Mouse (Mus musculus): ENCODE measurements at regions not wholly inside any gene's neighbourhood (a gene's known extent, or its start where the extent isn't known, plus 50 kb on each side); places are given as distances from the start of the nearest gene placed in this dataset.

DNA sequence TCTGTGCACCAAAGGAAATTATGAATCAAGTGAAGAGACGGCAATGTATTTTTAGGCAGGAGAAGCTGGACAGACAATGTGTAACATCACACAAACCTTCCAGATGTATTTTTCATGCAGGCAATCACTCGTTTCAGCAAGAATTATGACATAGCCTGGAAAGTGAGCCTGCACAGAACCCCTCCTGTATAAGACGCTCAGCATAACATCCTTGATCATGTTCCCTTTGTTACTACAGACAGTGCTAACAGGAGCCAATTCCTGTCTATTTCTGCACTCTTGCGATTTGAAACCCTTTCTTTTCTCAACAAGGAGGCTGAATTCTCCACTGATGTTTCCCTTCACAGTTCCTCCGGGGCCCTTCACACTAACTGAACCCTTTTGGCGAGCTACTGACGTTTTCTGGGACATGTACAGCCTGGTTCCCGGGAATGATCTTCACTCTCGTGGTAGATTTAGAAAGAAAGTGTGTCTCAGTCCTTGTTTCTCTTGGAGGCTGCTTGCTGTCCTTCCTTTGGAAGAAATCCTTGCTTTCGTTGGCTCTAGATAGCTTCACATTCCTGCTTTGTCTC, 243.9 kb upstream of the Sel1l start:
- no peak overlapping the region for H3K9ac ChIP-seq (replicated peaks; ENCODE audit: low read length)
- no peak overlapping the region for H3K27ac ChIP-seq (replicated peaks; ENCODE audit: low read depth, low read length)
- H3K4me2 ChIP-seq (ENCODE audit: low read depth, low read length) = no peak overlapping the region
- DNase-seq (ENCODE audit: low spot score) (no peak), ATAC-seq (replicated peaks; ENCODE audit: insufficient number of reproducible peaks, low FRiP score, low TSS enrichment, low read depth) (no peak)
- H3K9me3 ChIP-seq (replicated peaks; ENCODE audit: control insufficient read depth, low read length) = no peaks in the 10 kb centered on the region
- no peak overlapping the region for H3K4me3 ChIP-seq (ENCODE audit: low read depth, low read length)
- WGBS = 81% methylated on average over 10 of the region's 10 CpGs
- H3K4me1 ChIP-seq (ENCODE audit: control insufficient read depth, insufficient read depth, low read length) = no peaks in the 10 kb centered on the region
- no peaks in the 10 kb centered on the region for H3K36me3 ChIP-seq (replicated peaks; ENCODE audit: control insufficient read depth, insufficient read depth, low read depth, low read length)
- no peaks in the 10 kb centered on the region for H3K27me3 ChIP-seq (ENCODE audit: control insufficient read depth, insufficient read depth, low read length)

DNA sequence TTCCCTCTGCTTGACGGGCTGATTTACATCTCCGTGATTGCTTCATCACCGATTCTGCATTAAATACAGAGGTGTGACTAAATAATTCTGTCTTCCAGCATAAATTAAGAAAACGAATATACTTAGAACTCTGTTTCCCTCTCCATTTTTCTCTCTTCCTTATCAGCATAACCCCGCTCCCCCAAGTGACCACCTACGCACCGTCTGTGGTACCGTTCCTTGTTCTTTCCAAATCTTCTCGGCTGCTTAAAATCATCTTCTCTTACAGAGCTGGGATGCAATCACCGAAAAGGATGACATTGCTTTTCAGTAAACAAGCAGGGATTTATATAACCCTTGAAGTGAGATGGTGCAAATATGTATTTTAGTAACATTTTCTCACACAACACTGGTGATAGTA, 224.3 kb upstream of the Sel1l start:
- DNase-seq (ENCODE audit: low spot score) = no peak
- no peaks in the 10 kb centered on the region for H3K27me3 ChIP-seq (ENCODE audit: control insufficient read depth, insufficient read depth, low read length)
- H3K4me1 ChIP-seq (ENCODE audit: control insufficient read depth, insufficient read depth, low read length) = no peaks in the 10 kb centered on the region
- no peak overlapping the region for H3K9ac ChIP-seq (replicated peaks; ENCODE audit: low read length)
- no peak overlapping the region for H3K27ac ChIP-seq (replicated peaks; ENCODE audit: low read depth, low read length)
- ATAC-seq (replicated peaks; ENCODE audit: insufficient number of reproducible peaks, low FRiP score, low TSS enrichment, low read depth) = no peak
- H3K36me3 ChIP-seq (replicated peaks; ENCODE audit: control insufficient read depth, insufficient read depth, low read depth, low read length) = no peaks in the 10 kb centered on the region
- no peak overlapping the region for H3K4me2 ChIP-seq (ENCODE audit: low read depth, low read length)
- no peak overlapping the region for H3K4me3 ChIP-seq (ENCODE audit: low read depth, low read length)
- 90% methylated on average over 10 of the region's 10 CpGs for WGBS
- no peaks in the 10 kb centered on the region for H3K9me3 ChIP-seq (replicated peaks; ENCODE audit: control insufficient read depth, low read length)

DNA sequence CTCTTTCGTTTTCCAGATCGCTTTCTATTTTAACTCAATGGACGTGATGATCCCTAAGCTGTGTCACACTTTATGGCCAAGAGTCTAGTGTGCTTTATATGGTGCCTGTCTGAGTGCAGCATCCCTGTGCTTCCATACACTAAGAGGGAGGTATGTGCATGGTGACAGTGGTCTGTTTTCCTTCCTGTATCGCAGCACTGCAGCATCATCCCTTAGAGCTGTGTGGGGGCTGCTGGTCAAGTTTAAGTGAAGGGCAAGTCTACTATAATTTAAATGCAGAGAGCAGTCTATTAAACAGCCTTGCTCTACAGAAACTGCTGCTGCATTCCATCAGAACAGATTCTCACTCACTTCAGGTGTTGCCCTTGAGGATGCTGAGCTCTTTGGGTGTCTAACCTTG, 213.8 kb upstream of the Sel1l start:
- Histone ChIP-seq H3K4me1 (ENCODE audit: control insufficient read depth, insufficient read depth, low read length) (no peaks in the 10 kb centered on the region), H3K9me3 (replicated peaks; ENCODE audit: control insufficient read depth, low read length) (no peaks in the 10 kb centered on the region), H3K36me3 (replicated peaks; ENCODE audit: control insufficient read depth, insufficient read depth, low read depth, low read length) (no peaks in the 10 kb centered on the region), H3K9ac (replicated peaks; ENCODE audit: low read length) (no peak overlapping the region), H3K4me2 (ENCODE audit: low read depth, low read length) (no peak overlapping the region), H3K27me3 (ENCODE audit: control insufficient read depth, insufficient read depth, low read length) (no peaks in the 10 kb centered on the region), H3K4me3 (ENCODE audit: low read depth, low read length) (no peak overlapping the region), H3K27ac (replicated peaks; ENCODE audit: low read depth, low read length) (no peak overlapping the region)
- no peak for ATAC-seq (replicated peaks; ENCODE audit: insufficient number of reproducible peaks, low FRiP score, low TSS enrichment, low read depth)
- 75% methylated on average over 4 of the region's 4 CpGs for WGBS
- no peak for DNase-seq (ENCODE audit: low spot score)

DNA sequence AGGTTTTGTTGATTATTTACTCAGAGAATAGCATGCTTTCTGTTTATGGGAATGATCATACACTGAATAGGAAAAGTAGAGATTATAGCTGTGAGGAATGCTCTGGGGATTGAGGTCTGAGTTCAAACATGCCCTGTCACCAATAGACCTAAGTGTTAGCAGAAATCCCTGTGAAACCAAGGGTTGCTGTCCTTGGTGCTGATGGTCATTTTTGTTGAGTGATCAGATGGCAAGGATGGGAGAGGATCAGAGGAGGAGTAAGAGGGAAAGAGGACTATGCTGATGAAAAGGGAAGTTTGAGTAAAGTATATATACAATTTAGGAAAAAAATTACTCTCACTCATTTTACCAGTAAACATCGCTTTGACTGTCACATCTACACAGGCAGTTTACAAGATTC, 191.5 kb upstream of the Sel1l start:
- no peaks in the 10 kb centered on the region for H3K27me3 ChIP-seq (ENCODE audit: control insufficient read depth, insufficient read depth, low read length)
- H3K27ac ChIP-seq (replicated peaks; ENCODE audit: low read depth, low read length) = no peak overlapping the region
- no peak overlapping the region for H3K4me3 ChIP-seq (ENCODE audit: low read depth, low read length)
- no peaks in the 10 kb centered on the region for H3K4me1 ChIP-seq (ENCODE audit: control insufficient read depth, insufficient read depth, low read length)
- H3K36me3 ChIP-seq (replicated peaks; ENCODE audit: control insufficient read depth, insufficient read depth, low read depth, low read length) = no peaks in the 10 kb centered on the region
- no peak overlapping the region for H3K4me2 ChIP-seq (ENCODE audit: low read depth, low read length)
- no peaks in the 10 kb centered on the region for H3K9me3 ChIP-seq (replicated peaks; ENCODE audit: control insufficient read depth, low read length)
- no peak for ATAC-seq (replicated peaks; ENCODE audit: insufficient number of reproducible peaks, low FRiP score, low TSS enrichment, low read depth)
- peak; percentile 84 for DNase-seq (ENCODE audit: low spot score)
- 69% methylated on average over 1 of the region's 1 CpGs for WGBS
- no peak overlapping the region for H3K9ac ChIP-seq (replicated peaks; ENCODE audit: low read length)

DNA sequence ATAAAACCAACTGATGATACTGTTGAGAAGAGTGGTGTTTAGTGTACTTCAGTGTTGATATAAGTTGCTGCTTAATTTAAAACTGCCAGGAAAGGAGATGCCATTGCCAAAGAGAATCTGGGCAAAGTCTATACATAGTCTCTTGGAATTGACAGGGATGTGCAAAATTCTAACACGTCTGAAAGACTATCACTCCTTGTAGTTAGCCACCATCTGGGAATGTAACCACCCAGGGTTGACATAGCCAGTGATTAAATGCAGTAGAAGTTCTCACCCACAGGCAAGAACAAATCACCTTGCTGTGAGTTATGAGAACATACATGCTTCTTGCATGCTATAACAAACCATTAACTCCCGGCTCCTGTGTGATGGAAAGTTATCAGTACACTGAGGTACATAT, 180.2 kb upstream of the Sel1l start:
- Histone ChIP-seq H3K27me3 (ENCODE audit: control insufficient read depth, insufficient read depth, low read length) (no peaks in the 10 kb centered on the region), H3K9me3 (replicated peaks; ENCODE audit: control insufficient read depth, low read length) (no peaks in the 10 kb centered on the region), H3K4me3 (ENCODE audit: low read depth, low read length) (no peak overlapping the region), H3K36me3 (replicated peaks; ENCODE audit: control insufficient read depth, insufficient read depth, low read depth, low read length) (no peaks in the 10 kb centered on the region), H3K4me1 (ENCODE audit: control insufficient read depth, insufficient read depth, low read length) (no peaks in the 10 kb centered on the region), H3K4me2 (ENCODE audit: low read depth, low read length) (no peak overlapping the region), H3K9ac (replicated peaks; ENCODE audit: low read length) (no peak overlapping the region), H3K27ac (replicated peaks; ENCODE audit: low read depth, low read length) (no peak overlapping the region)
- ATAC-seq (replicated peaks; ENCODE audit: insufficient number of reproducible peaks, low FRiP score, low TSS enrichment, low read depth) (no peak), DNase-seq (ENCODE audit: low spot score) (no peak)
- WGBS = 88% methylated on average over 2 of the region's 2 CpGs

DNA sequence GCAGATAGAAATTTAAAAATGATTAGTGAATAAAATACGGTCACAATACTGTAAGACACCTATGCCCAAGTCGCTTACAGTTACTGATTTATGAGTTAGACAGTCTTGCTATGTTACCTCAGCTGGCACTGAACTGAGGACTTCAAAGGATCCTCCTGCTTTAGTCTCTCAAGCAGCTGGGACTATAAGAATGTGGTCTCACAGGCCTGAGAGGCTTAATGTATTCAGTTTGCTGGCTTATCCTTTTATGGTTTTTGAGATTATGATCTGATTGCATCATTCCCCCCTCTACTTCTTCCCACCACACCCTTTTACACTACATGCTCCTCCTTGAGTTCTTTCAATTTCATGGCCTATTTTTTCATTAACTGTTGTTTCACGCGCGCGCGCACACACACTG, 179.4 kb upstream of the Sel1l start:
- H3K36me3 ChIP-seq (replicated peaks; ENCODE audit: control insufficient read depth, insufficient read depth, low read depth, low read length) = no peaks in the 10 kb centered on the region
- H3K27ac ChIP-seq (replicated peaks; ENCODE audit: low read depth, low read length) = no peak overlapping the region
- H3K4me1 ChIP-seq (ENCODE audit: control insufficient read depth, insufficient read depth, low read length) = no peaks in the 10 kb centered on the region
- no peak overlapping the region for H3K9ac ChIP-seq (replicated peaks; ENCODE audit: low read length)
- 95% methylated on average over 7 of the region's 7 CpGs for WGBS
- DNase-seq (ENCODE audit: low spot score) = no peak
- H3K4me2 ChIP-seq (ENCODE audit: low read depth, low read length) = no peak overlapping the region
- H3K9me3 ChIP-seq (replicated peaks; ENCODE audit: control insufficient read depth, low read length) = no peaks in the 10 kb centered on the region
- ATAC-seq (replicated peaks; ENCODE audit: insufficient number of reproducible peaks, low FRiP score, low TSS enrichment, low read depth) = no peak
- no peaks in the 10 kb centered on the region for H3K27me3 ChIP-seq (ENCODE audit: control insufficient read depth, insufficient read depth, low read length)
- H3K4me3 ChIP-seq (ENCODE audit: low read depth, low read length) = no peak overlapping the region

DNA sequence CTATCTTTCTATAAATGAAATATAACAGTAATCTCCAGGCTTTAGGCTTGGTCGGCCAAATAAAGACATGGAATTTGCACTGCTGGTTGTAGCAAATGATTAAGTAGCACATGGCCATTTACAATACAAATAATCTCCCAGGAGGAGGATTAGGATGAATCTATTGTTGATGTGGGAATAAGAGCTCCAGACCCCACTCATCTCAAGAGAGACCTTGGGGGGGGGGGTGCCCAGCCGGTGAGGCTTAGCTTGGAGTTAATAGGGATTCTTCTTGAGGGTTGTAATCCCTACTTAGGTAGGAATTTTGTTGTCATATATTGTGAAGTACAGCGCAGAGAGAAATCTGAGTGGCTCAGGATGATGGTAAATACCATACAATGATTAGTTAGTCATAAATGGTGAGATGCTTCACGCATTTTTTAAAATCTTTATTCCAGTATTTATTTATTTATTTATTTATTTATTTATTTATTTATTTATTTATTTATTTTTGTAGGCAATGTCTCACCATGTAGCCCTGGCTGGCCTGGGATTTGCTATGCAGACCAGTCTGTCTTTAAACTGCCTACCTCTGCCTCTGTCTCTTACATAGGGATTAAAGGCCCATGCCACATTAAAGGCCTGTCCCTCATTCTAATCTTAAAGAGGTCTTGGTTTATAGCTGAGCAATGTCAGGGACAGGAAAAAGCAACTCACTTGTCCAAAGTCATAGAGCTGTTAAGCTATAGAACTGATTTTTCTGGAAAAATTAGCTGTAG, 175.7 kb upstream of the Sel1l start:
- Histone ChIP-seq H3K36me3 (replicated peaks; ENCODE audit: control insufficient read depth, insufficient read depth, low read depth, low read length) (no peaks in the 10 kb centered on the region), H3K4me1 (ENCODE audit: control insufficient read depth, insufficient read depth, low read length) (no peaks in the 10 kb centered on the region), H3K4me3 (ENCODE audit: low read depth, low read length) (no peak overlapping the region), H3K27ac (replicated peaks; ENCODE audit: low read depth, low read length) (no peak overlapping the region), H3K27me3 (ENCODE audit: control insufficient read depth, insufficient read depth, low read length) (no peaks in the 10 kb centered on the region), H3K9ac (replicated peaks; ENCODE audit: low read length) (no peak overlapping the region), H3K9me3 (replicated peaks; ENCODE audit: control insufficient read depth, low read length) (no peaks in the 10 kb centered on the region), H3K4me2 (ENCODE audit: low read depth, low read length) (no peak overlapping the region)
- ATAC-seq (replicated peaks; ENCODE audit: insufficient number of reproducible peaks, low FRiP score, low TSS enrichment, low read depth) (no peak), DNase-seq (ENCODE audit: low spot score) (no peak)
- 80% methylated on average over 4 of the region's 4 CpGs for WGBS

DNA sequence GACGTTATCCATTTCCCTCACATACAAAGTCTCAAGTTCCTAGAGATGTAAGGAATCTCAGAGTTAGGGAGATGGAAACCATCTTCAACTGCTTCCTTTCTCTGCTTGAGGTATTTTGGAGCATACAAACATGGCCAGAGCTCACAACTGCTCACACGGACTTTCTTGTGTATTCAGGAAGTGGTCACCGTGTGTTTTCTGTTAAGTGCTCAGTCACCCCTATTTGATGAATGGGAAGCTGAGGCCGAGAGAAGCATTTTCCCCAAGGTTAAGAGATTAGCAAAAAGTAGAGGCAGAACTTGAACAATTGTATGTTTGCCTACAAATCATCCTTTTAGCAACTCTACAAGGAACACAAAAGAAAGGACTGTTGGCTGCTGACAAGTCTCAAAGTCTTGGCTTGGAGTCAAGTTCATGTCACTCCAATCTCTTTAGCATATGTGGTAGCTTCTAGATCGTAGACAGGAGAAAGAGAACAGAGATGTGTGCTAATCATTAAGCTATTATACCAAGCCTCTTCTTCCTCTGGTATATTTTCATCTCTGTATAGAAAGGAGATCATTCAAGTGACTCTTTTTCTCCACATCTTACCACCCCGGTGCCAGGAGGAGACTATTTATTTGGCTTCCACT, 170.8 kb upstream of the Sel1l start:
- Histone ChIP-seq H3K4me3 (ENCODE audit: low read depth, low read length) (no peak overlapping the region), H3K9me3 (replicated peaks; ENCODE audit: control insufficient read depth, low read length) (no peaks in the 10 kb centered on the region), H3K36me3 (replicated peaks; ENCODE audit: control insufficient read depth, insufficient read depth, low read depth, low read length) (no peaks in the 10 kb centered on the region), H3K27me3 (ENCODE audit: control insufficient read depth, insufficient read depth, low read length) (no peaks in the 10 kb centered on the region), H3K9ac (replicated peaks; ENCODE audit: low read length) (no peak overlapping the region), H3K4me2 (ENCODE audit: low read depth, low read length) (no peak overlapping the region), H3K4me1 (ENCODE audit: control insufficient read depth, insufficient read depth, low read length) (no peaks in the 10 kb centered on the region), H3K27ac (replicated peaks; ENCODE audit: low read depth, low read length) (no peak overlapping the region)
- 51% methylated on average over 6 of the region's 6 CpGs for WGBS
- DNase-seq (ENCODE audit: low spot score) = no peak
- ATAC-seq (replicated peaks; ENCODE audit: insufficient number of reproducible peaks, low FRiP score, low TSS enrichment, low read depth) = no peak
